Mouse (Mus musculus) kidney, adult 8-10 months (tissue): ENCODE data around the gene Bcas1.

Experiments used
- DNase-seq, 2 experiments: peaks; one replicate each; pipeline ENCODE4 v3.0.0; 2022

Bcas1 gene

GRCm38 (mm10) chr2:170308033-170308820, 119.4 kb downstream of the Bcas1 start:
- no peak for DNase-seq

GRCm38 (mm10) chr2:170307589-170308021, 120.0 kb downstream of the Bcas1 start:
- no peak for DNase-seq

GRCm38 (mm10) chr2:170306637-170307320, 120.9 kb downstream of the Bcas1 start:
- no peak for DNase-seq

GRCm38 (mm10) chr2:170304766-170305165, 122.9 kb downstream of the Bcas1 start:
- DNase-seq = no peak

- DNase-seq = no peak
Measured at GRCm38 (mm10) chr2:170303595-170303994, 124.0 kb downstream of the Bcas1 start.

- DNase-seq = no peak
Measured at GRCm38 (mm10) chr2:170302825-170303224, 124.8 kb downstream of the Bcas1 start.
